ENCODE assay signal across 30 mouse cellular contexts in genomic region chr9:72996167-72996566, GRCm38 (mm10). TPM values are rescaled to one million over a fixed set of nuclear protein-coding genes. Genes with fewer than 3 reads are reported as not detected.
DNase-seq lines count a peak whose midpoint lies in the region; ATAC-seq and TF ChIP-seq lines count a peak whose summit lies in the region.
"Had no signal": no experiment of that assay in that cellular context is flagged by ENCODE, and none has a peak within 500 bp of the region (broad histone marks: within the 10 kb centered on the region; RNA-seq: fewer than 3 reads in every experiment).

No protein-coding gene starts in this region.

- TF ChIP-seq CTCF in heart, postnatal 0 days (IDR thresholded peaks at IDR 0.05; ENCODE audit: low read depth) = no peak

- no peak overlapping the region for H3K9ac ChIP-seq in heart, postnatal 0 days (replicated peaks; ENCODE audit: low read depth, low read length)
- H3K9ac ChIP-seq: forebrain, embryonic 13.5 days; hindbrain, embryonic 13.5 days; intestine, embryonic 15.5 days had no signal

- H3K36me3 ChIP-seq in heart, postnatal 0 days (replicated peaks; ENCODE audit: control insufficient read depth, insufficient read depth, low read length) = 0 out of 2 replicates have a peak, but pooled peaks cover 9% of the 10 kb centered on the region
- no peaks in the 10 kb centered on the region for H3K36me3 ChIP-seq in heart, embryonic 10.5 days
- H3K36me3 ChIP-seq: forebrain, embryonic 10.5 days; hindbrain, embryonic 10.5 days; intestine, embryonic 15.5 days had no signal

- ATAC-seq in heart, postnatal 0 days (ENCODE audit: insufficient read depth, low read depth) = peak; percentile 24; the same call in 1 of the 2 replicates
- ATAC-seq in megakaryocyte-erythroid progenitor cell, adult 5-6 weeks (replicated peaks; ENCODE audit: low FRiP score, low TSS enrichment, poor library complexity, severe bottlenecking) = no peak
- ATAC-seq: activated CD4-positive, CD25-positive, alpha-beta regulatory T cell, adult 4 months; forebrain, embryonic 13.5 days; forebrain, embryonic 16.5 days; hindbrain, embryonic 16.5 days; intestine, embryonic 15.5 days had no signal

- H3K4me1 ChIP-seq in heart, postnatal 0 days (ENCODE audit: control insufficient read depth, insufficient read depth) = no peaks in the 10 kb centered on the region; the same call in 1 of the 2 replicates
- no peaks in the 10 kb centered on the region for H3K4me1 ChIP-seq in heart, embryonic 10.5 days
- H3K4me1 ChIP-seq: forebrain, embryonic 10.5 days; forebrain, embryonic 13.5 days; hindbrain, embryonic 10.5 days; hindbrain, embryonic 13.5 days; intestine, embryonic 15.5 days had no signal

- H3K27me3 ChIP-seq in heart, postnatal 0 days (ENCODE audit: control insufficient read depth, insufficient read depth, low read length) = no peaks in the 10 kb centered on the region
- H3K27me3 ChIP-seq in heart, embryonic 10.5 days (ENCODE audit: insufficient read depth, poor library complexity, severe bottlenecking) = no peaks in the 10 kb centered on the region
- H3K27me3 ChIP-seq: forebrain, embryonic 13.5 days; hindbrain, embryonic 13.5 days; intestine, embryonic 15.5 days had no signal

- H3K4me2 ChIP-seq in heart, postnatal 0 days (ENCODE audit: low read depth, low read length) = no peak overlapping the region
- H3K4me2 ChIP-seq: forebrain, embryonic 13.5 days; heart, embryonic 11.5 days; hindbrain, embryonic 13.5 days; intestine, embryonic 15.5 days had no signal

- DNase-seq in gastrocnemius, adult 18-20 months (ENCODE audit: low spot score) = peak; percentile 18
- no peak for DNase-seq in gastrocnemius, postnatal 25 days
- DNase-seq in heart, postnatal 0 days (ENCODE audit: low spot score) = no peak
- no peak for DNase-seq in heart, embryonic 10.5 days (ENCODE audit: low spot score)
- DNase-seq in WW6 (ENCODE audit: low read depth, low spot score) = peak; percentile 31
- no peak for DNase-seq in layer of hippocampus, adult 8-10 months (ENCODE audit: low spot score in 2 of 2)
- DNase-seq in kidney, adult 9 months = no peak
- DNase-seq: adrenal gland, adult 8-10 months; adrenal gland, postnatal 36 days; cerebellum, adult 18-20 months; cerebellum, adult 9-10 months; cerebellum, postnatal 14 days; heart, adult 2 months; heart, postnatal 10 days; heart, postnatal 36 days; kidney, adult 11 months had no signal

- no peak for TF ChIP-seq EP300 in heart, postnatal 0 days (IDR thresholded peaks at IDR 0.05; ENCODE audit: low read depth)

- H3K9me3 ChIP-seq in heart, postnatal 0 days (replicated peaks; ENCODE audit: control insufficient read depth, low read length) = no peaks in the 10 kb centered on the region
- no peaks in the 10 kb centered on the region for H3K9me3 ChIP-seq in heart, embryonic 10.5 days
- H3K9me3 ChIP-seq: forebrain, embryonic 10.5 days; forebrain, embryonic 13.5 days; hindbrain, embryonic 10.5 days; hindbrain, embryonic 13.5 days; intestine, embryonic 15.5 days had no signal

- no peak overlapping the region for H3K27ac ChIP-seq in heart, postnatal 0 days (ENCODE audit: low read depth)
- H3K27ac ChIP-seq in heart, embryonic 10.5 days = no peak overlapping the region
- H3K27ac ChIP-seq: forebrain, embryonic 10.5 days; forebrain, embryonic 13.5 days; heart, adult 2 months; hindbrain, embryonic 10.5 days; hindbrain, embryonic 13.5 days; intestine, embryonic 15.5 days had no signal

- H3K4me3 ChIP-seq in heart, postnatal 0 days (ENCODE audit: low read depth, low read length) = no peak overlapping the region
- no peak overlapping the region for H3K4me3 ChIP-seq in heart, embryonic 10.5 days
- H3K4me3 ChIP-seq: forebrain, embryonic 10.5 days; forebrain, embryonic 13.5 days; heart, adult 2 months; hindbrain, embryonic 10.5 days; hindbrain, embryonic 13.5 days; intestine, embryonic 15.5 days had no signal

RNA-seq across cellular contexts. Expression of gene Ccpg1, which starts 10.9 kb away (rescaled TPM):
- 10 to 100 TPM; 87.4 to 93.7 TPM for total RNA-seq in gastrocnemius, adult 18-20 months (2021)
- 10 to 100 TPM; 53.9 to 59.0 TPM for total RNA-seq in gastrocnemius, postnatal 25 days (2021)
- total RNA-seq in heart, postnatal 0 days (2014; rRNA removed; ENCODE audit: low replicate concordance) = 8.3 and 11.3 TPM in 2 replicates
- 27.2 and 27.3 TPM in 2 replicates for polyA plus RNA-seq in heart, postnatal 0 days (2015; fragmentation: Nextera tagmentation; extraction: Ambion mirVana)
- polyA plus RNA-seq in heart, embryonic 10.5 days (2016; fragmentation: Nextera tagmentation; extraction: Ambion mirVana) = 18.3 and 23.5 TPM in 2 replicates
- total RNA-seq in megakaryocyte-erythroid progenitor cell, adult 5-6 weeks (2014; fragmentation: Nextera tagmentation) = 5.6 and 6.8 TPM in 2 replicates
- total RNA-seq in megakaryocyte-erythroid progenitor cell, adult 5-6 weeks (2017) = 19.4 and 28.5 TPM in 2 replicates
- 100 to 1,000 TPM; 130 to 173 (median 150) TPM for total RNA-seq in layer of hippocampus, adult 8-10 months (2022)

RNA-seq across cellular contexts. Expression of gene Ccpg1os, which starts 11.0 kb away (rescaled TPM):
- 10 to 100 TPM; 11.4 to 13.2 TPM for total RNA-seq in gastrocnemius, adult 18-20 months (2021)
- total RNA-seq in gastrocnemius, postnatal 25 days (2021) = 1 to 10 TPM; 7.0 to 9.4 TPM
- total RNA-seq in heart, postnatal 0 days (2014; rRNA removed; ENCODE audit: low replicate concordance) = 0.85 and 28.0 TPM in 2 replicates
- 15.8 and 19.0 TPM in 2 replicates for polyA plus RNA-seq in heart, postnatal 0 days (2015; fragmentation: Nextera tagmentation; extraction: Ambion mirVana)
- 11.5 and 12.9 TPM in 2 replicates for polyA plus RNA-seq in heart, embryonic 10.5 days (2016; fragmentation: Nextera tagmentation; extraction: Ambion mirVana)
- total RNA-seq in megakaryocyte-erythroid progenitor cell, adult 5-6 weeks (2014; fragmentation: Nextera tagmentation) = 9.5 and 9.9 TPM in 2 replicates
- 7.6 and 8.1 TPM in 2 replicates for total RNA-seq in megakaryocyte-erythroid progenitor cell, adult 5-6 weeks (2017)
- total RNA-seq in layer of hippocampus, adult 8-10 months (2022) = 10 to 100 TPM in 3 of 4 experiments, 1 to 10 TPM in 1; 9.2 to 15.1 (median 13.6) TPM

RNA-seq across cellular contexts. Expression of gene Gm44503, which starts 37.5 kb away (rescaled TPM):
- total RNA-seq in gastrocnemius, adult 18-20 months (2021) = not detected
- total RNA-seq in gastrocnemius, postnatal 25 days (2021) = not detected
- not detected in 2 replicates for total RNA-seq in heart, postnatal 0 days (2014; rRNA removed; ENCODE audit: low replicate concordance)
- not detected in 2 replicates for polyA plus RNA-seq in heart, postnatal 0 days (2015; fragmentation: Nextera tagmentation; extraction: Ambion mirVana)
- not detected in 2 replicates for polyA plus RNA-seq in heart, embryonic 10.5 days (2016; fragmentation: Nextera tagmentation; extraction: Ambion mirVana)
- total RNA-seq in megakaryocyte-erythroid progenitor cell, adult 5-6 weeks (2014; fragmentation: Nextera tagmentation) = 2.7 TPM in 1 of 2 replicates, not detected in the other
- 1.8 TPM in 1 of 2 replicates, not detected in the other for total RNA-seq in megakaryocyte-erythroid progenitor cell, adult 5-6 weeks (2017)
- not detected for total RNA-seq in layer of hippocampus, adult 8-10 months (2022)
- total RNA-seq: adrenal gland, adult 8-10 months; adrenal gland, postnatal 36 days; gastrocnemius, adult 8-10 months; gastrocnemius, postnatal 4 days; heart, postnatal 10 days; heart, postnatal 36 days had no signal
- polyA plus RNA-seq: activated CD4-positive, CD25-positive, alpha-beta regulatory T cell, adult 4 months; embryonic facial prominence, embryonic 14.5 days; forebrain, embryonic 10.5 days; forebrain, embryonic 13.5 days; forebrain, embryonic 16.5 days; heart, adult 2 months; heart, embryonic 11.5 days; heart, embryonic 14.5 days; hindbrain, embryonic 10.5 days; hindbrain, embryonic 13.5 days; hindbrain, embryonic 16.5 days; intestine, embryonic 15.5 days had no signal

RNA-seq across cellular contexts. Expression of gene Dyx1c1, which starts 37.6 kb away (rescaled TPM):
- total RNA-seq in gastrocnemius, adult 18-20 months (2021) = 1 to 10 TPM in 1 of 2 experiments, under 1 TPM in 1; 1.00 to 1.0 TPM
- total RNA-seq in gastrocnemius, postnatal 25 days (2021) = under 1 TPM; 0.49 to 0.78 TPM
- not detected in 2 replicates for total RNA-seq in heart, postnatal 0 days (2014; rRNA removed; ENCODE audit: low replicate concordance)
- 0.47 and 0.51 TPM in 2 replicates for polyA plus RNA-seq in heart, postnatal 0 days (2015; fragmentation: Nextera tagmentation; extraction: Ambion mirVana)
- 0.59 and 1.1 TPM in 2 replicates for polyA plus RNA-seq in heart, embryonic 10.5 days (2016; fragmentation: Nextera tagmentation; extraction: Ambion mirVana)
- not detected in 2 replicates for total RNA-seq in megakaryocyte-erythroid progenitor cell, adult 5-6 weeks (2014; fragmentation: Nextera tagmentation)
- total RNA-seq in megakaryocyte-erythroid progenitor cell, adult 5-6 weeks (2017) = 1.3 TPM in 1 of 2 replicates, not detected in the other
- total RNA-seq in layer of hippocampus, adult 8-10 months (2022) = 1 to 10 TPM; 1.5 to 3.1 (median 2.7) TPM

RNA-seq across cellular contexts. Expression of gene Pigb, which starts 44.0 kb away (rescaled TPM):
- total RNA-seq in gastrocnemius, adult 18-20 months (2021) = 1 to 10 TPM; 3.3 to 3.7 TPM
- 1 to 10 TPM; 3.7 to 3.9 TPM for total RNA-seq in gastrocnemius, postnatal 25 days (2021)
- total RNA-seq in heart, postnatal 0 days (2014; rRNA removed; ENCODE audit: low replicate concordance) = 3.0 and 8.8 TPM in 2 replicates
- 1.9 and 2.5 TPM in 2 replicates for polyA plus RNA-seq in heart, postnatal 0 days (2015; fragmentation: Nextera tagmentation; extraction: Ambion mirVana)
- polyA plus RNA-seq in heart, embryonic 10.5 days (2016; fragmentation: Nextera tagmentation; extraction: Ambion mirVana) = 10.9 and 13.2 TPM in 2 replicates
- total RNA-seq in megakaryocyte-erythroid progenitor cell, adult 5-6 weeks (2014; fragmentation: Nextera tagmentation) = 22.7 and 28.2 TPM in 2 replicates
- total RNA-seq in megakaryocyte-erythroid progenitor cell, adult 5-6 weeks (2017) = 5.2 and 8.2 TPM in 2 replicates
- total RNA-seq in layer of hippocampus, adult 8-10 months (2022) = 10 to 100 TPM; 15.5 to 19.3 (median 17.3) TPM

Comparison
In these comparisons a context has a peak if more than half of its experiments do, and no peak if none do; other contexts are left out.
1. DNase-seq: peak in gastrocnemius, adult 18-20 months (single experiment) and WW6 (single experiment); none in gastrocnemius, postnatal 25 days (single experiment), heart, postnatal 0 days (single experiment), heart, embryonic 10.5 days (single experiment), layer of hippocampus, adult 8-10 months (0 of 2) and kidney, adult 9 months (single experiment).